Mouse (Mus musculus): ENCODE data around the gene Inpp5k.

GRCm38 (mm10) chr11:75658996-75659750, 28.4 kb downstream of the Inpp5k start:
- TF ChIP-seq CTCF (IDR thresholded peaks at IDR 0.05; ENCODE audit: borderline replicate concordance, insufficient read depth, low read depth, low read length) (no peak), POLR2A (IDR thresholded peaks at IDR 0.05; ENCODE audit: borderline replicate concordance, insufficient read depth, low read length) (no peak)
